In genomic region chr8:104472465-104472864, GRCm38 (mm10) we compare ENCODE assay signal across 23 mouse cellular contexts. TPM values are rescaled to one million over a fixed set of nuclear protein-coding genes. Genes with fewer than 3 reads are reported as not detected.
DNase-seq lines count a peak whose midpoint lies in the region; ATAC-seq and TF ChIP-seq lines count a peak whose summit lies in the region.
"Had no signal": no experiment of that assay in that cellular context is flagged by ENCODE, and none has a peak within 500 bp of the region (broad histone marks: within the 10 kb centered on the region; RNA-seq: fewer than 3 reads in every experiment).

No protein-coding gene starts in this region.

- no peaks in the 10 kb centered on the region for H3K4me1 ChIP-seq in liver, embryonic 16.5 days (ENCODE audit: control insufficient read depth, low read depth, low read length)
- no peaks in the 10 kb centered on the region for H3K4me1 ChIP-seq in liver, embryonic 12.5 days
- no peaks in the 10 kb centered on the region for H3K4me1 ChIP-seq in lung, postnatal 0 days (ENCODE audit: insufficient read depth, low read depth, low read length)
- H3K4me1 ChIP-seq in stomach, postnatal 0 days (replicated peaks; ENCODE audit: control insufficient read depth, insufficient read depth) = no peaks in the 10 kb centered on the region
- H3K4me1 ChIP-seq: embryonic facial prominence, embryonic 13.5 days; embryonic facial prominence, embryonic 15.5 days; forebrain, embryonic 10.5 days; forebrain, embryonic 12.5 days had no signal

- no peak overlapping the region for H3K27ac ChIP-seq in liver, embryonic 16.5 days (ENCODE audit: low read length)
- H3K27ac ChIP-seq in liver, embryonic 12.5 days = no peak overlapping the region
- no peak overlapping the region for H3K27ac ChIP-seq in lung, postnatal 0 days (ENCODE audit: low read length)
- H3K27ac ChIP-seq in stomach, postnatal 0 days (replicated peaks) = no peak overlapping the region
- H3K27ac ChIP-seq: embryonic facial prominence, embryonic 13.5 days; embryonic facial prominence, embryonic 15.5 days; forebrain, embryonic 10.5 days; forebrain, embryonic 12.5 days had no signal

- H3K27me3 ChIP-seq in liver, embryonic 16.5 days (ENCODE audit: control insufficient read depth, insufficient read depth, low read depth, low read length) = no peaks in the 10 kb centered on the region
- no peaks in the 10 kb centered on the region for H3K27me3 ChIP-seq in liver, embryonic 12.5 days (replicated peaks)
- H3K27me3 ChIP-seq in lung, postnatal 0 days (replicated peaks; ENCODE audit: insufficient read depth, low read length) = no peaks in the 10 kb centered on the region
- no peaks in the 10 kb centered on the region for H3K27me3 ChIP-seq in stomach, postnatal 0 days (ENCODE audit: control insufficient read depth, insufficient read depth, low read length)
- H3K27me3 ChIP-seq: embryonic facial prominence, embryonic 13.5 days; embryonic facial prominence, embryonic 15.5 days; forebrain, embryonic 12.5 days had no signal

- no peak overlapping the region for H3K4me2 ChIP-seq in liver, embryonic 16.5 days (ENCODE audit: low read depth, low read length)
- no peak overlapping the region for H3K4me2 ChIP-seq in liver, embryonic 12.5 days
- no peak overlapping the region for H3K4me2 ChIP-seq in lung, postnatal 0 days (replicated peaks; ENCODE audit: low read depth, low read length)
- no peak overlapping the region for H3K4me2 ChIP-seq in stomach, postnatal 0 days (replicated peaks; ENCODE audit: low read depth)
- H3K4me2 ChIP-seq: embryonic facial prominence, embryonic 13.5 days; embryonic facial prominence, embryonic 15.5 days; forebrain, embryonic 12.5 days had no signal

- 0 out of 2 replicates have a peak, but pooled peaks have one; percentile 32 for ATAC-seq in liver, embryonic 16.5 days (ENCODE audit: low read depth)
- no peak for ATAC-seq in liver, embryonic 12.5 days
- ATAC-seq in lung, postnatal 0 days = no peak
- peak; percentile 96 for ATAC-seq in stomach, postnatal 0 days (ENCODE audit: low FRiP score, low TSS enrichment)
- ATAC-seq: forebrain, embryonic 14.5 days had no signal

- TF ChIP-seq CTCF in lung, postnatal 0 days (IDR thresholded peaks at IDR 0.05) = no peak
- TF ChIP-seq CTCF in stomach, postnatal 0 days (IDR thresholded peaks at IDR 0.05; ENCODE audit: low read depth) = no peak

- no peak overlapping the region for H3K9ac ChIP-seq in liver, embryonic 16.5 days (ENCODE audit: low read depth, low read length)
- H3K9ac ChIP-seq in liver, embryonic 12.5 days = no peak overlapping the region
- no peak overlapping the region for H3K9ac ChIP-seq in lung, postnatal 0 days (replicated peaks; ENCODE audit: low read depth)
- no peak overlapping the region for H3K9ac ChIP-seq in stomach, postnatal 0 days (ENCODE audit: low read length)
- H3K9ac ChIP-seq: embryonic facial prominence, embryonic 13.5 days; embryonic facial prominence, embryonic 15.5 days; forebrain, embryonic 12.5 days had no signal

- no peak overlapping the region for H3K4me3 ChIP-seq in liver, embryonic 16.5 days (ENCODE audit: low read depth, low read length)
- no peak overlapping the region for H3K4me3 ChIP-seq in liver, embryonic 12.5 days
- H3K4me3 ChIP-seq in lung, postnatal 0 days (ENCODE audit: low read depth, low read length) = no peak overlapping the region
- no peak overlapping the region for H3K4me3 ChIP-seq in stomach, postnatal 0 days (ENCODE audit: low read depth, low read length)
- H3K4me3 ChIP-seq: embryonic facial prominence, embryonic 13.5 days; embryonic facial prominence, embryonic 15.5 days; erythroblast, embryonic 14.5 days; forebrain, embryonic 10.5 days; forebrain, embryonic 12.5 days had no signal

- no peaks in the 10 kb centered on the region for H3K36me3 ChIP-seq in liver, embryonic 16.5 days (ENCODE audit: control insufficient read depth, insufficient read depth)
- H3K36me3 ChIP-seq in liver, embryonic 12.5 days = no peaks in the 10 kb centered on the region
- no peaks in the 10 kb centered on the region for H3K36me3 ChIP-seq in lung, postnatal 0 days (ENCODE audit: insufficient read depth, low read length)
- H3K36me3 ChIP-seq in stomach, postnatal 0 days (ENCODE audit: control insufficient read depth, insufficient read depth, low read length) = no peaks in the 10 kb centered on the region
- H3K36me3 ChIP-seq: embryonic facial prominence, embryonic 13.5 days; embryonic facial prominence, embryonic 15.5 days; forebrain, embryonic 10.5 days; forebrain, embryonic 12.5 days had no signal

- WGBS in liver, embryonic 16.5 days (ENCODE audit: insufficient replicate concordance) = 54% methylated on average over 3 of the region's 3 CpGs
- 61% methylated on average over 3 of the region's 3 CpGs for WGBS in liver, embryonic 12.5 days (ENCODE audit: insufficient replicate concordance)
- WGBS in lung, postnatal 0 days = 54% methylated on average over 3 of the region's 3 CpGs
- whole genome bisulfite sequencing in stomach, postnatal 0 days = 41% methylated on average over 3 of the region's 3 CpGs

- TF ChIP-seq EP300 in lung, postnatal 0 days (IDR thresholded peaks at IDR 0.05) = no peak
- TF ChIP-seq EP300 in stomach, postnatal 0 days (optimal IDR thresholded peaks at IDR 0.05) = no peak

- DNase-seq in lung, postnatal 0 days (ENCODE audit: low spot score) = peak; percentile 14
- DNase-seq in lung, postnatal 36 days = no peak
- no peak for DNase-seq in stomach, postnatal 0 days (ENCODE audit: low spot score)
- no peak for DNase-seq in frontal cortex, adult 2 months (ENCODE audit: extremely low spot score in 1 of 2, low spot score in 1 of 2)
- DNase-seq: adrenal gland, adult 2 months; adrenal gland, postnatal 10 days; adrenal gland, postnatal 25 days; cerebellum, adult 11 months; cerebellum, adult 18-20 months; cerebellum, adult 8-10 months; cerebellum, adult 9-11 months; cerebellum, postnatal 14 days; cerebellum, postnatal 36 days; embryo, embryonic 11 days had no signal

- H3K9me3 ChIP-seq in liver, embryonic 16.5 days (replicated peaks; ENCODE audit: control insufficient read depth, low read length) = no peaks in the 10 kb centered on the region
- no peaks in the 10 kb centered on the region for H3K9me3 ChIP-seq in liver, embryonic 12.5 days (replicated peaks)
- no peaks in the 10 kb centered on the region for H3K9me3 ChIP-seq in lung, postnatal 0 days (ENCODE audit: low read length)
- H3K9me3 ChIP-seq in stomach, postnatal 0 days (ENCODE audit: control insufficient read depth, low read length) = no peaks in the 10 kb centered on the region
- H3K9me3 ChIP-seq: embryonic facial prominence, embryonic 13.5 days; embryonic facial prominence, embryonic 15.5 days; forebrain, embryonic 10.5 days; forebrain, embryonic 12.5 days had no signal

RNA-seq across cellular contexts. Expression of gene Dync1li2, which starts 29.6 kb away (rescaled TPM):
- 11.3 and 11.8 TPM in 2 replicates for polyA plus RNA-seq in liver, embryonic 16.5 days (2015; fragmentation: Nextera tagmentation; extraction: Ambion mirVana)
- polyA plus RNA-seq in liver, embryonic 12.5 days (2016; fragmentation: Nextera tagmentation; extraction: Ambion mirVana) = 22.8 and 25.2 TPM in 2 replicates
- 39.4 and 44.9 TPM in 2 replicates for polyA plus RNA-seq in lung, postnatal 0 days (2015; fragmentation: Nextera tagmentation; extraction: Ambion mirVana)
- 31.9 and 33.0 TPM in 2 replicates for polyA plus RNA-seq in stomach, postnatal 0 days (2015; fragmentation: Nextera tagmentation; extraction: Ambion mirVana)
- 154 and 165 TPM in 2 replicates for polyA plus RNA-seq in frontal cortex, adult 2 months (2012; rRNA removed)

RNA-seq across cellular contexts. Expression of gene Terb1, which starts 37.2 kb away (rescaled TPM):
- 0.02 and 0.08 TPM in 2 replicates for polyA plus RNA-seq in liver, embryonic 16.5 days (2015; fragmentation: Nextera tagmentation; extraction: Ambion mirVana)
- 0.04 and 0.07 TPM in 2 replicates for polyA plus RNA-seq in liver, embryonic 12.5 days (2016; fragmentation: Nextera tagmentation; extraction: Ambion mirVana)
- polyA plus RNA-seq in lung, postnatal 0 days (2015; fragmentation: Nextera tagmentation; extraction: Ambion mirVana) = 0.14 and 0.27 TPM in 2 replicates
- 0.18 and 0.33 TPM in 2 replicates for polyA plus RNA-seq in stomach, postnatal 0 days (2015; fragmentation: Nextera tagmentation; extraction: Ambion mirVana)
- 0.74 and 0.86 TPM in 2 replicates for polyA plus RNA-seq in frontal cortex, adult 2 months (2012; rRNA removed)
- polyA plus RNA-seq: adrenal gland, adult 2 months; C2C12; erythroblast, embryonic 14.5 days had no signal

Comparison
In these comparisons a context has a peak if more than half of its experiments do, and no peak if none do; other contexts are left out.
1. ATAC-seq: peak in liver, embryonic 16.5 days (single experiment) and stomach, postnatal 0 days (single experiment); none in liver, embryonic 12.5 days (single experiment) and lung, postnatal 0 days (single experiment).